Mouse (Mus musculus): Measurements from ENCODE around the gene Fam53a.

DNA sequence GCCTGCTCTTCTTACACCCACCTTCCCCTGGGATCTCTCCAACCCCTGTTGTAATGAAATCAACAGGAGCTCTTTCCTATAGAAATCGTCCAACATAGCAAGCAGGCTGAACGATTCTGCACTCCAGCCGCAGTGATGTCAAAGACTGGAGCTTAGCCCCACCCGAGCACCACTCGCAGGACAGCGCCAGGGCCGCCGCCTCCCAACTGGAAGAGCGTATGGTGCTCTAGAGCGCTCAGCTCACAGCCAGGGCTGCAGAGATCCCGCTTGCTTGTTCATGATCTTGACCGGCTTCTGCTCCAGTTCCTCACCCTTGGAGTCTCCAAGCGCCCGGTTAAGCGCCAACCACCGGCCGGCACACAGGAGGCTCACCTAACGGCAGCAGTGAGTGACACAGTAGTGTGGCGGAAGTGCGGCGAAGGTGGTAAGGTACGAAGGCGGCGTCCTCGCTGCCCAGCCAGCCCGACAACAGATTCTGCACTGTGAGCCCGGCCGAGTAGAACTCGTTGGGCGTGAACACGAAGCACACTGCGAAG is 27.9 kb upstream of the Fam53a start:
- TF ChIP-seq POLR2A (IDR thresholded peaks at IDR 0.05; ENCODE audit: insufficient read depth, low read length) (no peak), CTCF (IDR thresholded peaks at IDR 0.05; ENCODE audit: low read depth, low read length) (no peak), EP300 (IDR thresholded peaks at IDR 0.05; ENCODE audit: insufficient read depth, low read depth, low read length) (no peak)
